Mouse (Mus musculus): ENCODE data around the gene Card14. TPM values are rescaled to one million over a fixed set of nuclear protein-coding genes. Genes with fewer than 3 reads are reported as not detected.

The Card14 gene
- total RNA-seq, 2 experiments from 2014 or later: 0.38 to 0.54 TPM

DNA sequence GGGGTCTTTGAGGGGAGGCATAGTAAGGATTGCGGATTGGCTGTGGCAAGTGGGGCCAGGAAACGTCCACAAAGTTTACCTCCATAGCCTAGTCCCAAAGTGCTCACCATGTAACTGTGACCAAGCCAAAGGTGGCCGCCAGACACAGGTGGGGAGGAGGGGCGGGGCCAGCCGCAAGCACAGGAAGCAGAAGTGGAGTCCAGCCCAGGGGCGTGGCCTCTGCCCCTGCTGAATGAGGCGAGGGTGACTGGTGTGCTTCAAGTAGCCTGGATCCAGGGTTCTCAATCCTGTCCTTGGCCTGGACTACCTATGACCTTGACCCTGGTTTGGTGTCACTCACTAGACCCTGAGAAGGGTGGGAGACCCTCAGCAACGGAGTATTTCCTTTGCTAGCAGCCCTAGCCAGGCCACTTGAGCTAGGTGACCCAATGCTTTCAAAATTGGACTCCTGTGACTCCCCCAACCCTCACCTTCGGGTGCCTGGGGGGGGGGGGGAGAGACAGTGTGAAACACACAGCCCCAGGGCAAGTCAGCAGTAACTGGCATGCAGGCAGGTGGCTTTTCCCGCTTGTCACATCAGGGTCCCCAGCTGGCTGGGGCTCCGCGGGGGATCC, 84.5 kb downstream of the Card14 start:
- intact Hi-C loops (cut with DNase I): no loop called here
- no peak for DNase-seq

DNA sequence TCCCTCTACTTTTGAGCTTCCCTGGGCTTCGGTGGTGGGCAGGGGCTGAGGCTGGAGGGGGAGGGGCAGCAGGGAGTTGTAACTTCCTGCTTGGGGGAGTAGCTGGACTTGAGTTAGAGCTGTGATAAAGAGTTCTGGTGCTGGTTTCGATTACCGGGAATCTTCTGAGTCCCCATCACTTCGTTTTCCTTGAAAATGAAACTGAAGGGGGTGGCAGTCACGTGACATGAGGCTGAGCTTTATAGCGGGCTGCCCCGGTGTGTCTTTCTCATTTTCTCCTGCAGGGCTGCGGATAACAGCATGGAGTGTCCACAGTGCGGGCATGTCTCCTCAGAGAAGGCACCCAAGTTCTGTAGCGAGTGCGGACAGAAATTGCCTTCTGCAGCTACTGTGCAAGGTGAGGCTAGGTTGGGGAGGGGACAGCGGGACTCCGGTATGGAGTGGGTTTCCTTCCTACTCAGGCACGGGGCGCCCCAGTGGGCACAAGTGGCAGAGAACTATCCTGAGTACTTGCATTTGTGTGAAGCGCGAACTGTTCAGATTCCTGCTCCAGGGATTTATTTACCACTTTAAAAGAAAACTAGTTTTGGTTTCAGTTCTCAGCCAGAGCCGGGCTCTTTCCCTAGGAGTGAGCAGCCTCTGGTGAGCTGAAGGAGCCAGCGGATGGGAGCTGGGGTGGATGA, 85.4 kb downstream of the Card14 start, which contains the start of gene Rnf213:
Gene Rnf213, plus strand, starts transcription at position 301 of the 683 bp plus-strand sequence.
- intact Hi-C loops (cut with DNase I): no loop called here
- peak; percentile 25 for DNase-seq

DNA sequence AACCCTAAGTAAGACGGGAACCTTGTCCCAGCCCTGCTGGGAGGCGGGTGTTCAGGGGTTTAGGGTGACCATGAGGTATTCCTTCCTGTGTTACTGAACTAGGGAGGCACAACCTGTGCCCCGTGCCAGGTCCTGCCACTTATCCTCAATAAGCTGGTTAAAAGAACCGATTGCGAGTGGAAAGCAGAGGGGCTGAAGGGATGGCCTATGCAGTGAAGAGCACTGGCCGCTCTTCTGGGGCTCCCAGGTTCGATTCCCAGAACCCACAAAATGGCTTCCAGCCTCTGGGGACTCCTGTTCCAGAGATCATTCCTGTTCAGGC, 85.9 kb downstream of the Card14 start:
- no peak for DNase-seq
- intact Hi-C loops (cut with DNase I): no loop called here

DNA sequence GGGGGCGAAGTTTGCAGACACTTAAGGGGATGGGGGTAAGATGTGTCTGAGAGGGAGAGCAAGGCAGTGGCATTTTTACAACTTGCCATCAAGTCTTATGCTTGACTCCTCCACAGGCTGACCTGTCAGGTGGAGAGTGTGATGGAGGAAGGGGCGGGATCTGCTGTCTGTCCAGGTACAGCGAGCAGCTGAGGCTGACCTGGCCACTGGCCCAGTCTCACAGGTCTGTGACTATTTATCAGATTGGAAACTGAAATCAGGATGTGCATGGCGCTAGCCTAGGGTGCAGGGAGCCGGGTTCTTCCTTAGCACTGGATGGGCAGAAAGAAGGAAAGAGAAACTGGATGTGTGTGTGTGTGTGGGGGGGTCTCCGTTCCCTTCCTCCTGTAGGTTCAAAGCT, 86.6 kb downstream of the Card14 start:
- intact Hi-C loops (cut with DNase I): no loop called here
- DNase-seq: no peak

Small RNA genes lying within 50 kb of the gene (microRNA-seq; reads per million reads assigned to microRNA genes)
- not detected for gene Mir1932

Other genes with a start within 250 kb of the Card14 start
- gene Cbx4, start 221.5 kb upstream of the Card14 start, total RNA-seq (2021): 10 to 100 TPM; 40.8 to 45.2 TPM
- gene Tbc1d16, start 79.3 kb upstream of the Card14 start, total RNA-seq (2021): 100 to 1,000 TPM; 217 to 222 TPM
- gene Ccdc40, start 79.2 kb upstream of the Card14 start, total RNA-seq (2021): 1 to 10 TPM; 7.3 to 8.5 TPM
- gene Gaa, start 39.9 kb upstream of the Card14 start, total RNA-seq (2021): 100 to 1,000 TPM in 1 of 2 experiments, 10 to 100 TPM in 1; 86.9 to 104 TPM
- gene Eif4a3, start 7.7 kb upstream of the Card14 start, total RNA-seq (2021): 100 to 1,000 TPM; 115 to 127 TPM
- gene Sgsh, start 47.8 kb downstream of the Card14 start, total RNA-seq (2021): 1 to 10 TPM; 4.2 to 5.1 TPM
- gene Slc26a11, start 47.8 kb downstream of the Card14 start, total RNA-seq (2021): 1 to 10 TPM; 4.1 to 5.3 TPM
- 1 to 10 TPM; 2.9 TPM for gene Rnf213, start 85.3 kb downstream of the Card14 start, total RNA-seq (2021)
- gene Endov, start 183.6 kb downstream of the Card14 start, total RNA-seq (2021): 10 to 100 TPM; 28.8 to 29.1 TPM
- gene Nptx1, start 240.0 kb downstream of the Card14 start, total RNA-seq (2021): 10 to 100 TPM; 15.7 to 19.7 TPM